Mouse (Mus musculus): ENCODE data around the gene Tex45. TPM values are rescaled to one million over a fixed set of nuclear protein-coding genes. Genes with fewer than 3 reads are reported as not detected.

The Tex45 gene
- not detected for polyA plus RNA-seq (2014; fragmentation: Illumina TruSeq; extraction: RNeasy Lipid Tissue Mini Kit (QIAGEN cat#74804); ENCODE audit: low read depth, low replicate concordance)

DNA sequence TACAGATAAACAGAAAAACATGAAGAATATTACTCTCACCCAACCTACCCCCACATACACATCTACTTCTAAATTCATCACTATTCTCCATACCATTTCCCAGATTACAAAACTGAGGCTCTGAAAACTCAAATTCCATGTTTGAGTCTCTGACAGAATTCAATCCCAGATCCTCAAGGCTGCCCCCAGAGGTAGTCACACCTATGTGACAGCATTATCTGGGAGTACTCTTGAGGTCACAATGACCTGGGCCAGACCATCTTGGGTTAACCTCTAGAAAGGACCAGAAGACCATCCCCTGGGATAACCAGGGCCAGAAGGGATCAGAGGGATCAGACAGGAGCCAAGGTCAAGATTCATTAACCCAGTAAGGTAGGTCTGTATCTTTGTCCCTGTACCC lies at the start of gene Tex45:
TSS of gene Tex45 (plus strand) at position 301 of the 400 bp plus-strand sequence.

DNA sequence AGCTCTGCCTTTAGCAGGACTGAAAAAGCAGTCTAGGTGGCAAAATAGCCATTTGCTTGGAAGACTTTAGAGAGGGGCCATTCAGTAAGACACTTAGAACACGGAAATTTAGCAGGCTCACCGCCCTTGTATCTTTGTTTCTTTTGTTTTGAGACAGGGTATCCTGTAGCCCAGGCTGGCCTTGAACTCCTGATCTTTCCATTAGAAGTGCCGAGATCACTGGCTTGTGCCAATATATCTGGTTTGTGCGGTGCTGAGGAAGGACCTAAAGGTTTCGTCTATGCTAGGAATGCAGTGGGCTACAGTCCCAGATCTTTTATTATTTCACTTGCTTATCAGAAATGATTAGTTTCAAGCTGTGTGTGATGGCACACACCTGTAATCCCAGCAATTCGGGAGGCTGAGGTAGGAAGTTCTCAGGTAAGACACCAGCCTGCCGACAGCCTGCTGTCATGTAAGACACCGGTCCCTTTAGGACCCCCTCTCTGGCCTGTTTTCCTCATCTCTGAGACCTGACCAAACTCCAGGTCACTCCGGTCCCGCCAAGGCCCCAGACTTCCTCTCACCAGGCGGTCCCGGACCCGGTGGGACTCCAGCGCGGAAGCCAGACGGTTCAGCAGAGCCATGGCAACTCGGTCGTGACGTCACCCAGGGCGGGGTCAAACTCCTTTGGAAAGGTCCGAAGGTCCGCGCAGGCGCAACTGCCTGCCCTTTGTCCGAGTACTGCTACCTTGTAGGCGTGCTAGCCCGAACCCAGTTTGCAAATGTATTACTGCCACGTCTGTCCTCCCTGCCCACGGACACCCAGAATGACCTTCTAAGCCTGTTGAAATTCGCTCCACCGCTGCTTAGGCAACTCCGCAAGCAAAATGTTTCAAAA lies 3.4 kb upstream of the Tex45 start, which contains the start of gene Pex11g:
TSS of gene Pex11g (minus strand) at position 675 of the 880 bp plus-strand sequence.

DNA sequence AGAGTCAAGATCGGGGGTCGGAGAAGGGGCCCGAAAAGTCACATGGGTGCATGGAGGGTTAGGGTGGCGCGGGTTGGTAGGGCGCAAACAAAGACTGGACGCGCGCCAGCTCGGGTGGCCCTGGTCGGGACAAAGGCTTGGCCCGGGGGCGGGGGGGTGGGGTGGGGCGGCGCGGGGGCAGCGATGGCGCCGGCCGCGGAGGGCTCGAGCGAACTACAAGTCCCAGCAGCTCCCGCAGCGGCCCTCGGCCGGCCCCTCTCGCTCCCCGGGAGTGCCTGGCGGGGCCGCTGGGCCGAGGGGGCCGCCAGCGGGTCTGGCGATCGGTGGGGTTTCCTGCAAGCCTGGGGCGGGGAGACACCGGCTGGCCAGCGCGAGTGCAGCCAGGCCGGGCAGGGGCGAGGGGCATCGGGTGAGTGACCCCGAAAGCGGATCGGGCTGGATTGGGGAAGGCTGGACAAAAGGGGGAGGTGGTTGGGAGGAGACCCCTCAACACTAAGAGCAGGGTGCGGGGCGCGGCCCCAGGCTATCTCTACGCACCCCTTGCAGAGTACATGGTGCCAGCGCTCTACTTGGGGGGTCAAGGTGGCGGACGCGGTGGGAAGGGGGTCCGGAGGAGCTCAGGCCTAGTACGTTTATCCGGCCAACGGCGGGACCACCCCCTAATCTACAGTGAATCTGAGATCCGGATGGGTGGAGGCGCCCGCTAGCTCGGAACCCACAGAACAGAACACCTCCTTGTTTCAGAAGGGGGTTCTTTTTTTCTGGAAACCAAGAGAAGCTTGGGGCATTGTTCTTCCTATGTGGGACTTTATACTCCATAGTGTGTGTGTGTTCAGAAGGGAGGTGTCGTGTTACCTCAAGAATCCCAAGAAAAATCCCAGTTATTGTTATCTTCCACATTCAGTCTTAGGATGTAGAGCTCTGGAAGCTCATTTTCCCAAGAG lies 22.5 kb downstream of the Tex45 start, which contains the start of gene Zfp358:
TSS of gene Zfp358 (plus strand) at position 238 of the 944 bp plus-strand sequence.

DNA sequence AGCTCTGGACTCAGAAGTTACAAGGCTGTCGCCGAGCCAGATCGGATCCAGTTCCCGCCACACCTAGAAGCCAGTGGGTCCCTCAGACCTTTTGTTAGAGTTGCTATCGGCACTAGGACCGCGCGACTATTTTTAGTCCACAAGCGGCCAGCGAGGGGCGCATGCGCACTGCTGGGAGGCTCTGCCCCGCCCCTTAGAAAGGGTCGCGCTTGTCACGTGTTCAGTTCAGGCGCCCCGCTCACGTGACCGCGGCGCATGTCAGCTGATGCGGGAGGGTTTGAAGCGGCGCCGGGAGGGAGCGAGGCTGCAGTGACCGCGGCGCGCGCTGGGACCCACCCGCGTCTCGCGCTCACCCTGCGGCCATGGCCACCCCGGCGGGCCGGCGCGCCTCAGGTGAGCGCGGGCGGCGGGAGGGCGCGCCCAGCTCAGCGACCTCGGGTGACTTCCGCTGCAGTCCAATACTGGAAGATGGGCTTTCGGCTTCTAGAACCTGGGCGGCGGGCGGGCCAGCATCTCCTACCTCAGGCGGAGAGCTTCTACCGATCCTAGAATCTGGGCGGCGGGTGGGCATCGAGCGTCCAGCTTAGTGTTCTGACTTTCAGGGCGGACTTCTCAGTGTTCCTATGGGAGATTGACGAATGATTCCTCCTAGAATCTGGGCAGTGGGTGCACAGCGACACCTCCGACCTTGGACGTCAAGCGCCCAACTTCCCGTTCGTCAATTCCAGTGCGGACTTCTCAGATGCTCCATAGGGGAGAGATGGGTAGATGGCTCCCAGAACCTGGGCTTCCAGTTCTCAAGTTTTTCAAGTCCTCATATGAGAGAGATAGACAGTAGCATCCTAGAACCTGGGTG lies 29.8 kb downstream of the Tex45 start, which contains the start of gene Mcoln1:
TSS of gene Mcoln1 (plus strand) at position 223 of the 856 bp plus-strand sequence.

DNA sequence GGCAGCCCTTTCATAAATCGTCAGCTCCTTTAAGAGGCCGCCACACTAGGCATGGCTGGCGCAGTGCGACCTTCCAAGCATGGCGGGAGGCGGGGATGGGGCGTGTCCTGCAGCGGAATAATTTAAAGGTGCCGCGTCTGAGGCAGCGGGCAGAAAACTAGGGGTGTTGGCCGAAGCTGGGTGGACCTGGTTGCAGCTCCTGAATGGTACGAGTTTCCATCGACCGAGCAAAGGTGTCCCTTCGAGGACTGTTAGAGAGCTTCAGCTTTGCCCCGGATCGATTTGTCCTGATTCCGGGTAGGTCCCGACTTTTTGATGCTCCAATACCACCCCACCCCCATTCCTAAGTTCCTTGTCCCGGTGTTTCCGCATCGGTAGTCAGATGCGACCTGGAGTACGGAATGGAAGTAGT lies 44.6 kb downstream of the Tex45 start, which contains the start of gene Pnpla6:
TSS of gene Pnpla6 (plus strand) at position 125 of the 412 bp plus-strand sequence.

Other genes with a start within 250 kb of the Tex45 start
- gene Insr, start 191.2 kb upstream of the Tex45 start, polyA plus RNA-seq (2014; fragmentation: Illumina TruSeq; extraction: RNeasy Lipid Tissue Mini Kit (QIAGEN cat#74804); ENCODE audit: low read depth, low replicate concordance): 138 TPM
- gene A430078G23Rik, start 117.4 kb upstream of the Tex45 start, polyA plus RNA-seq (2014; fragmentation: Illumina TruSeq; extraction: RNeasy Lipid Tissue Mini Kit (QIAGEN cat#74804); ENCODE audit: low read depth, low replicate concordance): not detected
- gene Arhgef18, start 77.9 kb upstream of the Tex45 start, polyA plus RNA-seq (2014; fragmentation: Illumina TruSeq; extraction: RNeasy Lipid Tissue Mini Kit (QIAGEN cat#74804); ENCODE audit: low read depth, low replicate concordance): 6.4 TPM
- gene Pex11g, start 3.2 kb upstream of the Tex45 start, polyA plus RNA-seq (2014; fragmentation: Illumina TruSeq; extraction: RNeasy Lipid Tissue Mini Kit (QIAGEN cat#74804); ENCODE audit: low read depth, low replicate concordance): 0.82 TPM
- gene Zfp358, start 22.3 kb downstream of the Tex45 start, polyA plus RNA-seq (2014; fragmentation: Illumina TruSeq; extraction: RNeasy Lipid Tissue Mini Kit (QIAGEN cat#74804); ENCODE audit: low read depth, low replicate concordance): 2.8 TPM
- 12.9 TPM for gene Mcoln1, start 29.6 kb downstream of the Tex45 start, polyA plus RNA-seq (2014; fragmentation: Illumina TruSeq; extraction: RNeasy Lipid Tissue Mini Kit (QIAGEN cat#74804); ENCODE audit: low read depth, low replicate concordance)
- gene Pnpla6, start 44.5 kb downstream of the Tex45 start, polyA plus RNA-seq (2014; fragmentation: Illumina TruSeq; extraction: RNeasy Lipid Tissue Mini Kit (QIAGEN cat#74804); ENCODE audit: low read depth, low replicate concordance): 5.8 TPM
- gene C330021F23Rik, start 97.1 kb downstream of the Tex45 start, polyA plus RNA-seq (2014; fragmentation: Illumina TruSeq; extraction: RNeasy Lipid Tissue Mini Kit (QIAGEN cat#74804); ENCODE audit: low read depth, low replicate concordance): not detected
- 0.58 TPM for gene Camsap3, start 116.4 kb downstream of the Tex45 start, polyA plus RNA-seq (2014; fragmentation: Illumina TruSeq; extraction: RNeasy Lipid Tissue Mini Kit (QIAGEN cat#74804); ENCODE audit: low read depth, low replicate concordance)
- gene Xab2, start 150.5 kb downstream of the Tex45 start, polyA plus RNA-seq (2014; fragmentation: Illumina TruSeq; extraction: RNeasy Lipid Tissue Mini Kit (QIAGEN cat#74804); ENCODE audit: low read depth, low replicate concordance): 0.87 TPM
- gene Pet100, start 150.7 kb downstream of the Tex45 start, polyA plus RNA-seq (2014; fragmentation: Illumina TruSeq; extraction: RNeasy Lipid Tissue Mini Kit (QIAGEN cat#74804); ENCODE audit: low read depth, low replicate concordance): 18.3 TPM
- not detected for gene Pcp2, start 154.7 kb downstream of the Tex45 start, polyA plus RNA-seq (2014; fragmentation: Illumina TruSeq; extraction: RNeasy Lipid Tissue Mini Kit (QIAGEN cat#74804); ENCODE audit: low read depth, low replicate concordance)
- 15.1 TPM for gene Stxbp2, start 160.1 kb downstream of the Tex45 start, polyA plus RNA-seq (2014; fragmentation: Illumina TruSeq; extraction: RNeasy Lipid Tissue Mini Kit (QIAGEN cat#74804); ENCODE audit: low read depth, low replicate concordance)
- 32.8 TPM for gene Retn, start 184.9 kb downstream of the Tex45 start, polyA plus RNA-seq (2014; fragmentation: Illumina TruSeq; extraction: RNeasy Lipid Tissue Mini Kit (QIAGEN cat#74804); ENCODE audit: low read depth, low replicate concordance)
- gene Mcemp1, start 194.9 kb downstream of the Tex45 start, polyA plus RNA-seq (2014; fragmentation: Illumina TruSeq; extraction: RNeasy Lipid Tissue Mini Kit (QIAGEN cat#74804); ENCODE audit: low read depth, low replicate concordance): not detected
- gene Fcor, start 201.5 kb downstream of the Tex45 start, polyA plus RNA-seq (2014; fragmentation: Illumina TruSeq; extraction: RNeasy Lipid Tissue Mini Kit (QIAGEN cat#74804); ENCODE audit: low read depth, low replicate concordance): 3.4 TPM
- 8.7 TPM for gene Trappc5, start 205.4 kb downstream of the Tex45 start, polyA plus RNA-seq (2014; fragmentation: Illumina TruSeq; extraction: RNeasy Lipid Tissue Mini Kit (QIAGEN cat#74804); ENCODE audit: low read depth, low replicate concordance)
- gene Fcer2a, start 223.3 kb downstream of the Tex45 start, polyA plus RNA-seq (2014; fragmentation: Illumina TruSeq; extraction: RNeasy Lipid Tissue Mini Kit (QIAGEN cat#74804); ENCODE audit: low read depth, low replicate concordance): 0.76 TPM
- not detected for gene Clec4g, start 249.8 kb downstream of the Tex45 start, polyA plus RNA-seq (2014; fragmentation: Illumina TruSeq; extraction: RNeasy Lipid Tissue Mini Kit (QIAGEN cat#74804); ENCODE audit: low read depth, low replicate concordance)